Comparison of ENCODE assay signal across 18 mouse cellular contexts in genomic region chr7:133262161-133262560, GRCm38 (mm10).
A peak's percentile ranks its signal among the peaks of the same experiment; 100 is the strongest.
DNase-seq lines count a peak whose midpoint lies in the region; ATAC-seq and TF ChIP-seq lines count a peak whose summit lies in the region.
"Had no signal": no experiment of that assay in that cellular context is flagged by ENCODE, and none has a peak within 500 bp of the region (broad histone marks: within the 10 kb centered on the region; RNA-seq: fewer than 3 reads in every experiment).

No protein-coding gene starts in this region.

- H3K4me2 ChIP-seq in lung, embryonic 14.5 days: no peak overlapping the region
- H3K4me2 ChIP-seq: embryonic facial prominence, embryonic 13.5 days; forebrain, embryonic 15.5 days; lung, embryonic 15.5 days; stomach, embryonic 15.5 days had no signal

- no peak overlapping the region for H3K9ac ChIP-seq in lung, embryonic 14.5 days
- H3K9ac ChIP-seq: embryonic facial prominence, embryonic 13.5 days; forebrain, embryonic 15.5 days; lung, embryonic 15.5 days; stomach, embryonic 15.5 days had no signal

- no peak overlapping the region for H3K4me3 ChIP-seq in lung, embryonic 14.5 days (ENCODE audit: low read depth, low read length)
- H3K4me3 ChIP-seq: embryonic facial prominence, embryonic 13.5 days; forebrain, embryonic 15.5 days; heart, embryonic 10.5 days; layer of hippocampus, adult 2 months; lung, embryonic 15.5 days; stomach, embryonic 15.5 days had no signal

- H3K36me3 ChIP-seq in lung, embryonic 14.5 days (ENCODE audit: insufficient read depth): no peaks in the 10 kb centered on the region
- H3K36me3 ChIP-seq: embryonic facial prominence, embryonic 13.5 days; forebrain, embryonic 15.5 days; heart, embryonic 10.5 days; lung, embryonic 15.5 days; stomach, embryonic 15.5 days had no signal

- DNase-seq in cerebellum, adult 11-12 months: peak; percentile 51
- DNase-seq in cerebellum, postnatal 4 days (ENCODE audit: low spot score in 2 of 2): no peak
- peak; percentile 41 for DNase-seq in heart, adult 11 months
- DNase-seq in heart, adult 8-10 months (ENCODE audit: low spot score): no peak
- peak; percentile 67 for DNase-seq in lung, embryonic 14.5 days
- no peak for DNase-seq in lung, postnatal 25 days (ENCODE audit: low spot score)
- DNase-seq in cerebellum, postnatal 36 days: peak; percentile 30 to 50
- DNase-seq in yolk sac, embryonic 10.5 days (ENCODE audit: low spot score): no peak
- DNase-seq: gastrocnemius, postnatal 10 days; heart, postnatal 36 days; kidney, adult 9 months; spleen, adult 18-20 months had no signal

- H3K4me1 ChIP-seq in lung, embryonic 14.5 days (ENCODE audit: insufficient read depth): no peaks in the 10 kb centered on the region
- H3K4me1 ChIP-seq: heart, embryonic 10.5 days; stomach, embryonic 15.5 days had no signal

- WGBS in lung, embryonic 14.5 days: 42% methylated on average over 5 of the region's 5 CpGs

- no peak overlapping the region for H3K27ac ChIP-seq in lung, embryonic 14.5 days (ENCODE audit: low read depth)
- H3K27ac ChIP-seq: embryonic facial prominence, embryonic 13.5 days; forebrain, embryonic 15.5 days; heart, embryonic 10.5 days; layer of hippocampus, adult 2 months; lung, embryonic 15.5 days; stomach, embryonic 15.5 days had no signal

- no peak for TF ChIP-seq CTCF in lung, embryonic 14.5 days (IDR thresholded peaks at IDR 0.05; ENCODE audit: low read depth)

- H3K9me3 ChIP-seq in lung, embryonic 14.5 days (ENCODE audit: low read depth, low read length): no peaks in the 10 kb centered on the region
- H3K9me3 ChIP-seq: embryonic facial prominence, embryonic 13.5 days; forebrain, embryonic 15.5 days; heart, embryonic 10.5 days; lung, embryonic 15.5 days; stomach, embryonic 15.5 days had no signal

- ATAC-seq in lung, embryonic 14.5 days (ENCODE audit: insufficient read depth): no peak
- ATAC-seq: forebrain, embryonic 15.5 days had no signal

- no peaks in the 10 kb centered on the region for H3K27me3 ChIP-seq in lung, embryonic 14.5 days (ENCODE audit: insufficient read depth, low read length)
- H3K27me3 ChIP-seq: embryonic facial prominence, embryonic 13.5 days; forebrain, embryonic 15.5 days; lung, embryonic 15.5 days; stomach, embryonic 15.5 days had no signal

Comparison
In these comparisons a context has a peak if more than half of its experiments do, and no peak if none do; other contexts are left out.
1. DNase-seq: peak in cerebellum, adult 11-12 months (single experiment), heart, adult 11 months (single experiment), lung, embryonic 14.5 days (single experiment) and cerebellum, postnatal 36 days (2 of 2); none in cerebellum, postnatal 4 days (0 of 2), heart, adult 8-10 months (single experiment), lung, postnatal 25 days (single experiment) and yolk sac, embryonic 10.5 days (single experiment).